Mouse (Mus musculus) spleen, adult 2 months (tissue): ENCODE data around the gene Glyctk. TPM values are rescaled to one million over a fixed set of nuclear protein-coding genes. Genes with fewer than 3 reads are reported as not detected.
A peak's percentile ranks its signal among the peaks of the same experiment; 100 is the strongest.
"Not testable (repeated sequence)": the region's sequence is repeated elsewhere in the genome, so short reads cannot be mapped to it uniquely, and the experiment has no call there.

Experiments
- DNase-seq, 2 experiments: peaks; one replicate each; pipeline versions ENCODE4 v3.0.0 to v3.0.0-alpha.2; 2012 to 2021; ENCODE audit warnings: low spot score in 2 of 2, low read depth in 1 of 2
- H3K27ac ChIP-seq: fragments of 200-500 bp; 2 replicates; pipeline ENCODE4 v1.5.1; 2012; ENCODE audit warnings: low read length, inconsistent platforms; ENCODE audit not compliant: insufficient read depth
- H3K27me3 ChIP-seq: fragments of 200-500 bp; 2 replicates; pipeline ENCODE4 v1.6.1; 2012; ENCODE audit warnings: mild to moderate bottlenecking, moderate library complexity, low read length, inconsistent platforms; ENCODE audit not compliant: control insufficient read depth, insufficient read depth
- H3K36me3 ChIP-seq: fragments of 200-500 bp; 2 replicates; pipeline ENCODE4 v1.6.1; 2012; ENCODE audit warnings: mild to moderate bottlenecking, low read length, inconsistent platforms; ENCODE audit not compliant: control insufficient read depth, insufficient read depth
- H3K4me1 ChIP-seq: fragments of 200-500 bp; 2 replicates; pipeline ENCODE4 v1.6.1; 2011; ENCODE audit warnings: inconsistent platforms; ENCODE audit not compliant: control insufficient read depth, insufficient read depth, insufficient read length
- H3K4me3 ChIP-seq: fragments of 200-500 bp; 2 replicates; pipeline ENCODE4 v1.5.1; 2011; ENCODE audit warnings: mild to moderate bottlenecking, inconsistent platforms; ENCODE audit not compliant: insufficient read depth, insufficient read length; ENCODE audit errors: extremely low read depth
- CTCF ChIP-seq: fragments of 200-500 bp; IDR thresholded peaks from 2 replicates; pipeline ENCODE4 v1.5.1; 2011; ENCODE audit warnings: mild to moderate bottlenecking, inconsistent platforms; ENCODE audit not compliant: insufficient read depth, insufficient read length, insufficient replicate concordance; ENCODE audit errors: extremely low read depth
- POLR2A ChIP-seq: fragments of 200-500 bp; IDR thresholded peaks from 2 replicates; pipeline ENCODE4 v1.6.1; 2011; ENCODE audit warnings: low read depth, low read length, inconsistent platforms
- WGBS: fragments of 180-500 bp; shearing (Covaris S2); methylation state at CpG from one replicate; pipeline ENCODE4 v1.1.7; 2018; 5-methylcytosine and 5-hydroxymethylcytosine counted together
- polyA plus RNA-seq: library from polyadenylated mRNA; depleted of rRNA; stranded (reverse); fragments of >200 nt; gene quantifications from 2 replicates; pipeline ENCODE4 v1.2.3, GENCODE M21; 2012

The Glyctk gene
- polyA plus RNA-seq, 1 experiment, result 6.5 TPM

DNA sequence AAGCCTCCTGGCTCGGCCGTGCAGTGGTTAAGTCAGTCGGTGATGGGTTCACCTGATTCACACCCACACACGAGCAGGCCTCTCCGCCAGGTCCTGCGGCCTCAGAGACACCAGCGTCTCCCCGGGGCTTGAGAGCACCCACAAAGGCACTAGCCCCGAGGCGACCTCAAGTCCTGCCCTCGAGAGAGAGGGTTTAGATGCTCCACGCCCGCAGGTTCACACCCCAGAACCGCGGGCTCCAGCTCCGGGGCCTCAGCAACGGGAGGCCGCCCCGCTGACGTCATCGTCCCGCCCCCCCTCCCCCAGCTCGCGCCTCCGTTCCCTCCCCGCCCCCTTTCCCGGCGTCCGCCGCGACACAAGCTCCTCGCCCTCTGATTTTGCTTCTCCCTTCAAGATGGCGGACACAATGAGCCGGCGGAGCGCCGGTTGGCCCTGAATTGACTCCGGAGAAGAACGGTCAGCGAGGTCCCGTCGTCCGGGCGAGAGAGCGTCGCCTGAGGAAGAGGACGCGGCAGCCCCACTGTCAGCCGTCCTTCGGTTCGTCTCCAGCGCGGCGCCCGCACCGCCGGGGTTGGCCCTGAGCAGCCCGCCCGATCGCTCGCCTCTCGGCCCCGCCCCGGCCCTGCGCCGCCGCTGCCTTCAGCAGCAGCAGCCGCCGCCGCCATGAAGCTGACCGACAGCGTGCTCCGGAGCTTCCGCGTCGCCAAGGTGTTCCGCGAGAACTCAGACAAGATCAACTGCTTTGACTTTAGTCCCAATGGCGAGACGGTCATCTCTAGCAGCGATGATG, 12.8 kb upstream of the Glyctk start, which contains the start of gene Wdr82:
Wdr82 (plus strand) TSS at position 373 of the 790 bp plus-strand sequence.
- peak; percentile 77; the same call in 1 of the 2 replicates for TF ChIP-seq POLR2A
- no peak for TF ChIP-seq CTCF
- DNase-seq, result peak; percentile 86 to 87
- Histone ChIP-seq H3K27me3 (no peaks in the 10 kb centered on the region), H3K36me3 (no peaks in the 10 kb centered on the region), H3K4me3 (peak within 1 kb of the TSS; percentile 91), H3K4me1 (peaks cover 6% of the 10 kb centered on the region), H3K27ac (peak within 1 kb of the TSS; percentile 97)
- under 1% methylated on average over 76 of the region's 81 CpGs for WGBS

GRCm38 (mm10) chr9:106169917-106170316, 12.0 kb upstream of the Glyctk start:
- WGBS, result 58% methylated on average over 6 of the region's 6 CpGs

GRCm38 (mm10) chr9:106169006-106169405, 11.1 kb upstream of the Glyctk start:
- WGBS, result 81% methylated on average over 1 of the region's 1 CpGs

More at GRCm38 (mm10) chr9:106169917-106170316, 12.0 kb upstream of the Glyctk start:
- H3K36me3 ChIP-seq, result no peaks in the 10 kb centered on the region
- no peaks in the 10 kb centered on the region for H3K27me3 ChIP-seq
- no peak for DNase-seq
- no peak overlapping the region for H3K4me3 ChIP-seq
- H3K4me1 ChIP-seq, result peaks cover 6% of the 10 kb centered on the region
- no peak overlapping the region for H3K27ac ChIP-seq
- TF ChIP-seq CTCF, result no peak
- TF ChIP-seq POLR2A, result no peak

GRCm38 (mm10) chr9:106167703-106168102, 9.8 kb upstream of the Glyctk start:
- H3K27me3 ChIP-seq, result no peaks in the 10 kb centered on the region
- H3K36me3 ChIP-seq, result no peaks in the 10 kb centered on the region
- no peaks in the 10 kb centered on the region for H3K4me1 ChIP-seq
- H3K27ac ChIP-seq, result no peak overlapping the region
- DNase-seq, result no peak
- H3K4me3 ChIP-seq, result no peak overlapping the region
- 84% methylated on average over 1 of the region's 1 CpGs for WGBS
- TF ChIP-seq POLR2A (no peak), CTCF (no peak)

More at GRCm38 (mm10) chr9:106169006-106169405, 11.1 kb upstream of the Glyctk start:
- H3K4me1 ChIP-seq, H3K36me3 ChIP-seq, DNase-seq, H3K27ac ChIP-seq, H3K4me3 ChIP-seq, H3K27me3 ChIP-seq: not testable (repeated sequence)

DNA sequence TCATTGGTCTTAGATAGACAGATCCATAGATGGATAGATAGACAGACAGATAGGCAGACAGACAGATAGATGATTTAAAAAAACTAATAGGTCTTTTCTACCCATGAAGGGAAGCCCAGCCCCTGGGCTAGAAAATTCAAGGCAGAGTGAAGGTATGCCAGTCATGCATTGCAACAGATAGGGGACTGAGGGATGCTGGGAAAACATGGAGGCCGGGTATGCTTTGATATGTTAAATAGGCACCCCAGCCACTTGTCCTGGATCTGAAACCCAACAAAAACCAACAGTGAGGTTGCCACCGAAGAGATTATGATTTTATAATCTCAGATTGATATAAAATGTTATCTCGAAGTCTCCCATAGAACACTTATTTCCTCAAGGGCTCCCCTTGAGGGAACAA, 9.3 kb upstream of the Glyctk start:
- no peak for DNase-seq

GRCm38 (mm10) chr9:106166709-106167108, 8.8 kb upstream of the Glyctk start:
- Histone ChIP-seq H3K27me3 (no peaks in the 10 kb centered on the region), H3K27ac (no peak overlapping the region), H3K36me3 (no peaks in the 10 kb centered on the region), H3K4me3 (no peak overlapping the region), H3K4me1 (no peaks in the 10 kb centered on the region)
- no peak for DNase-seq
- 67% methylated on average over 2 of the region's 2 CpGs for WGBS
- TF ChIP-seq CTCF (no peak), POLR2A (no peak)

More for the DNA sequence above, 9.3 kb upstream of the Glyctk start:
- TF ChIP-seq POLR2A (no peak), CTCF (no peak)
- Histone ChIP-seq H3K4me3 (no peak overlapping the region), H3K27me3 (no peaks in the 10 kb centered on the region), H3K27ac (no peak overlapping the region), H3K36me3 (no peaks in the 10 kb centered on the region), H3K4me1 (no peaks in the 10 kb centered on the region)
- WGBS, result 79% methylated on average over 3 of the region's 3 CpGs

GRCm38 (mm10) chr9:106160426-106160825, 2.5 kb upstream of the Glyctk start:
- no peaks in the 10 kb centered on the region for H3K4me1 ChIP-seq
- H3K4me3 ChIP-seq, result peak overlapping the region; percentile 68; the same call in 1 of the 2 replicates
- no peak for TF ChIP-seq CTCF
- no peak for TF ChIP-seq POLR2A
- 49% methylated on average over 5 of the region's 5 CpGs for WGBS
- no peaks in the 10 kb centered on the region for H3K27me3 ChIP-seq
- DNase-seq, result no peak
- H3K27ac ChIP-seq, result peak overlapping the region; percentile 96; the same call in 1 of the 2 replicates
- H3K36me3 ChIP-seq, result no peaks in the 10 kb centered on the region
